Comparison of ENCODE assay signal across 21 mouse cellular contexts in the genomic region with DNA sequence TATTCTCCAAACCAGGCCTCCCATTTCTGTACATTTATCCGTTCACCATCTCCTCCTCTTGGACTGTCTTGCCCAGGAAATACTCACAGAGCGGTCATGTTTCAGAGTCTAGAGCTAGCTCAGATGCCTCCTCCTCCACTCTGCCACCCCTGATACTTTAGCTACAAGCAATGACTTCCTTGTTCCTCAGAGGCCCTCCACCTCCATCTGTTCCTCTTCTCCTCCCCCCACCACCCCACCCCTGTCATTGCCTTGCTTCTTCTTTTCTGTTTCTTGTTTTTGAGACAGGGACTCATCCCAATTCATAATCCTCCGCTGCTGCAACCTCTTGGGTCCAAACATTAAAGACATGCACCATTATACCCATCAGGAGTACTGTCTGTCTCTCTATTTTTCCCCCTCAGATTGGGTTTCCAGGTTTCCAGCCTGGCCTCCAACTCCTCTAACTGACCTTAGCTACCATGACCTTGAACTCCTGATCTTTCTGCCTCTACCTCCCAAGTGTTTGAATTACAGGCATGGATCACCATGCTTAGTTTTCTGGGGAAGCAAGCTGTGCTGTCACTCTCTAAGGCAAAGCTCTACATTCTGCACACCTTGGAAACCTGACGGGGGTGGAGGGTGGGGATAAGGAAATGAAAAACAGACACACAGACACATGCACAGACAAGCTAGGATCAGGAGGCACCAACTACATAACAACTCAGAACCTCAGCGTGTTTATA. TPM values are rescaled to one million over a fixed set of nuclear protein-coding genes. Genes with fewer than 3 reads are reported as not detected.
DNase-seq lines count a peak whose midpoint lies in the region; ATAC-seq and TF ChIP-seq lines count a peak whose summit lies in the region.
"Had no signal": no experiment of that assay in that cellular context is flagged by ENCODE, and none has a peak within 500 bp of the region (broad histone marks: within the 10 kb centered on the region; RNA-seq: fewer than 3 reads in every experiment).

No protein-coding gene starts in this region.

- peaks cover 4% of the 10 kb centered on the region for H3K4me1 ChIP-seq in liver, embryonic 16.5 days (ENCODE audit: control insufficient read depth, low read depth, low read length)
- H3K4me1 ChIP-seq in MEL (ENCODE audit: control insufficient read depth in 1 of 2, insufficient read depth in 2 of 2, low read length in 2 of 2) = peaks cover 8 to 27% of the 10 kb centered on the region in 2 experiments
- H3K4me1 ChIP-seq: hindbrain, embryonic 15.5 days had no signal

- H3K36me3 ChIP-seq in liver, embryonic 16.5 days (ENCODE audit: control insufficient read depth, insufficient read depth) = no peaks in the 10 kb centered on the region
- peaks cover 0 to 28% of the 10 kb centered on the region in 2 experiments; a peak in 2 of 4 replicates for H3K36me3 ChIP-seq in MEL (ENCODE audit: control insufficient read depth in 1 of 2, insufficient read depth in 2 of 2, low read length in 2 of 2)
- H3K36me3 ChIP-seq: heart, embryonic 12.5 days; hindbrain, embryonic 15.5 days; limb, embryonic 13.5 days; liver, embryonic 15.5 days had no signal

- TF ChIP-seq CTCF in MEL (IDR thresholded peaks at IDR 0.05 in 2 of 3, conservative IDR thresholded peaks at IDR 0.05 in 1 of 3; ENCODE audit: control insufficient read depth in 1 of 3, insufficient read depth in 1 of 3, low read depth in 2 of 3, low read length in 3 of 3, poor library complexity in 1 of 3, severe bottlenecking in 1 of 3) = no peak

- 0 out of 2 replicates have a peak overlapping the region, but pooled peaks have one; percentile 3 for H3K4me2 ChIP-seq in liver, embryonic 16.5 days (ENCODE audit: low read depth, low read length)
- H3K4me2 ChIP-seq: heart, embryonic 12.5 days; hindbrain, embryonic 15.5 days; limb, embryonic 13.5 days; liver, embryonic 15.5 days; midbrain, embryonic 11.5 days had no signal

- no peak overlapping the region for H3K4me3 ChIP-seq in liver, embryonic 16.5 days (ENCODE audit: low read depth, low read length)
- H3K4me3 ChIP-seq in MEL (ENCODE audit: control insufficient read depth in 1 of 2, insufficient read depth in 1 of 2, low read depth in 2 of 2, low read length in 2 of 2) = no peak overlapping the region
- H3K4me3 ChIP-seq: heart, embryonic 12.5 days; hindbrain, embryonic 15.5 days; limb, embryonic 13.5 days; liver, embryonic 15.5 days had no signal

- ATAC-seq in liver, embryonic 16.5 days (ENCODE audit: low read depth) = peak; percentile 45; the same call in 1 of the 2 replicates
- peak; percentile 94 for ATAC-seq in granulocyte monocyte progenitor cell, adult 5-6 weeks (replicated peaks; ENCODE audit: poor library complexity, severe bottlenecking)
- ATAC-seq in neutrophil, adult 5-6 weeks (ENCODE audit: extremely low read depth, insufficient number of reproducible peaks, low FRiP score, poor library complexity, severe bottlenecking) = peak; percentile 84
- ATAC-seq: intestine, embryonic 16.5 days had no signal

- H3K27me3 ChIP-seq in liver, embryonic 16.5 days (ENCODE audit: control insufficient read depth, insufficient read depth, low read depth, low read length) = peaks cover 7% of the 10 kb centered on the region
- H3K27me3 ChIP-seq in MEL (ENCODE audit: control insufficient read depth in 1 of 2, insufficient read depth in 2 of 2, low read length in 2 of 2) = no peaks in the 10 kb centered on the region
- H3K27me3 ChIP-seq: heart, embryonic 12.5 days; hindbrain, embryonic 15.5 days; limb, embryonic 13.5 days had no signal

- TF ChIP-seq EP300 in MEL (IDR thresholded peaks at IDR 0.05; ENCODE audit: low read depth in 1 of 2, low read length in 2 of 2) = peak; percentile 45 to 48; a peak in 2 of 4 replicates

- H3K79me2 ChIP-seq in MEL (ENCODE audit: control insufficient read depth, insufficient read depth, low read length, poor library complexity) = no peaks in the 10 kb centered on the region

- no peak overlapping the region; the same call in 1 of the 2 replicates for H3K27ac ChIP-seq in liver, embryonic 16.5 days (ENCODE audit: low read length)
- peak overlapping the region; percentile 47 for H3K27ac ChIP-seq in MEL (ENCODE audit: control insufficient read depth, low read depth, low read length)
- H3K27ac ChIP-seq: hindbrain, embryonic 15.5 days; limb, embryonic 13.5 days; liver, embryonic 15.5 days had no signal

- DNase-seq in liver = no peak
- peak; percentile 85 for DNase-seq in MEL (ENCODE audit: low read depth, low spot score)
- no peak for DNase-seq in urinary bladder, postnatal 14 days (ENCODE audit: low spot score)
- DNase-seq in kidney, postnatal 25 days = no peak
- DNase-seq in kidney, postnatal 36 days = no peak
- DNase-seq: adrenal gland, postnatal 25 days; cerebellum, adult 2 months; cerebellum, postnatal 36 days; gastrocnemius, postnatal 14 days; heart, postnatal 14 days; right cerebral cortex, adult 18-20 months; thymus, postnatal 25 days had no signal

- TF ChIP-seq RAD21 in MEL (IDR thresholded peaks at IDR 0.05; ENCODE audit: low read depth, low read length) = no peak

- no peak overlapping the region for H3K9ac ChIP-seq in liver, embryonic 16.5 days (ENCODE audit: low read depth, low read length)
- H3K9ac ChIP-seq in MEL (ENCODE audit: control insufficient read depth, low read depth, low read length, poor library complexity, severe bottlenecking) = no peak overlapping the region; the same call in 1 of the 2 replicates
- H3K9ac ChIP-seq: heart, embryonic 12.5 days; hindbrain, embryonic 15.5 days; limb, embryonic 13.5 days; liver, embryonic 15.5 days had no signal

- WGBS in liver, embryonic 16.5 days (ENCODE audit: insufficient replicate concordance) = 39% methylated on average over 5 of the region's 5 CpGs

- no peaks in the 10 kb centered on the region for H3K9me3 ChIP-seq in liver, embryonic 16.5 days (replicated peaks; ENCODE audit: control insufficient read depth, low read length)
- no peaks in the 10 kb centered on the region for H3K9me3 ChIP-seq in MEL (replicated peaks; ENCODE audit: insufficient read depth, low read length)
- H3K9me3 ChIP-seq: heart, embryonic 12.5 days; hindbrain, embryonic 15.5 days; limb, embryonic 13.5 days; liver, embryonic 15.5 days had no signal

- TF ChIP-seq POLR2A in MEL (IDR thresholded peaks at IDR 0.05; ENCODE audit: control insufficient read depth in 1 of 2, insufficient read depth in 1 of 2, low read depth in 1 of 2, low read length in 2 of 2, poor library complexity in 1 of 2) = no peak

TF ChIP-seq in MEL, 35 proteins besides CTCF, POLR2A, EP300 and RAD21 (continues in another document):
- TF ChIP-seq ZC3H11A (IDR thresholded peaks at IDR 0.05; ENCODE audit: low read depth, low read length) (no peak), UBTF (IDR thresholded peaks at IDR 0.05; ENCODE audit: borderline replicate concordance, insufficient read depth, low read depth, low read length) (no peak), CHD2 (IDR thresholded peaks at IDR 0.05; ENCODE audit: low read length) (peak; percentile 25; the same call in 1 of the 2 replicates), ZNF384 (IDR thresholded peaks at IDR 0.05; ENCODE audit: low read depth, low read length) (no peak), RCOR1 (IDR thresholded peaks at IDR 0.05; ENCODE audit: low read depth, low read length) (no peak), SIN3A (IDR thresholded peaks at IDR 0.05; ENCODE audit: low read length) (0 out of 2 replicates have a peak, but pooled peaks have one; percentile 35), ZKSCAN1 (IDR thresholded peaks at IDR 0.05; ENCODE audit: low read depth, low read length) (no peak), BHLHE40 (IDR thresholded peaks at IDR 0.05; ENCODE audit: borderline replicate concordance, low read depth, low read length) (no peak), TBP (IDR thresholded peaks at IDR 0.05; ENCODE audit: low read depth, low read length) (no peak), ELF1 (IDR thresholded peaks at IDR 0.05; ENCODE audit: low read depth, low read length) (peak; percentile 72), USF1 (IDR thresholded peaks at IDR 0.05; ENCODE audit: low read depth, low read length) (no peak), MAFK (IDR thresholded peaks at IDR 0.05; ENCODE audit: borderline replicate concordance, low read depth, low read length) (no peak)

RNA-seq across cellular contexts. Expression of gene Ipo7, which starts 11.4 kb away (rescaled TPM):
- polyA plus RNA-seq in liver, embryonic 16.5 days (2015; fragmentation: Nextera tagmentation; extraction: Ambion mirVana) = 18.8 and 21.2 TPM in 2 replicates
- 139 and 145 TPM in 2 replicates for total RNA-seq in MEL (2012; rRNA removed)
- polyA plus RNA-seq in MEL (2012; ENCODE audit: insufficient read depth in 1 of 2, insufficient read length in 2 of 2, low read depth in 1 of 2, low replicate concordance in 2 of 2, missing spikeins in 1 of 2) = 100 to 1,000 TPM; 111 to 172 TPM
- 111 and 115 TPM in 2 replicates for total RNA-seq in granulocyte monocyte progenitor cell, adult 5-6 weeks (2014; fragmentation: Nextera tagmentation)
- 239 and 262 TPM in 2 replicates for total RNA-seq in granulocyte monocyte progenitor cell, adult 5-6 weeks (2017)
- 92.3 and 103 TPM in 2 replicates for total RNA-seq in neutrophil, adult 5-6 weeks (2017)

RNA-seq across cellular contexts. Expression of gene Tmem41b, which starts 19.9 kb away (rescaled TPM):
- 25.0 and 26.4 TPM in 2 replicates for polyA plus RNA-seq in liver, embryonic 16.5 days (2015; fragmentation: Nextera tagmentation; extraction: Ambion mirVana)
- 80.6 and 86.9 TPM in 2 replicates for total RNA-seq in MEL (2012; rRNA removed)
- polyA plus RNA-seq in MEL (2012; ENCODE audit: insufficient read depth in 1 of 2, insufficient read length in 2 of 2, low read depth in 1 of 2, low replicate concordance in 2 of 2, missing spikeins in 1 of 2) = 10 to 100 TPM in 1 of 2 experiments, not detected in 1; 45.9 TPM
- 18.8 and 30.2 TPM in 2 replicates for total RNA-seq in granulocyte monocyte progenitor cell, adult 5-6 weeks (2014; fragmentation: Nextera tagmentation)
- total RNA-seq in granulocyte monocyte progenitor cell, adult 5-6 weeks (2017) = 21.6 and 40.5 TPM in 2 replicates
- 60.0 and 64.2 TPM in 2 replicates for total RNA-seq in neutrophil, adult 5-6 weeks (2017)

RNA-seq across cellular contexts. Expression of gene Dennd5a, which starts 46.4 kb away (rescaled TPM):
- 5.9 and 7.0 TPM in 2 replicates for polyA plus RNA-seq in liver, embryonic 16.5 days (2015; fragmentation: Nextera tagmentation; extraction: Ambion mirVana)
- 33.1 and 40.5 TPM in 2 replicates for total RNA-seq in MEL (2012; rRNA removed)
- polyA plus RNA-seq in MEL (2012; ENCODE audit: insufficient read depth in 1 of 2, insufficient read length in 2 of 2, low read depth in 1 of 2, low replicate concordance in 2 of 2, missing spikeins in 1 of 2) = 10 to 100 TPM; 64.4 to 78.8 TPM
- 79.8 and 85.7 TPM in 2 replicates for total RNA-seq in granulocyte monocyte progenitor cell, adult 5-6 weeks (2014; fragmentation: Nextera tagmentation)
- 52.4 and 56.1 TPM in 2 replicates for total RNA-seq in granulocyte monocyte progenitor cell, adult 5-6 weeks (2017)
- 181 and 184 TPM in 2 replicates for total RNA-seq in neutrophil, adult 5-6 weeks (2017)

RNA-seq across cellular contexts. Expression of gene Zfp143, which starts 54.4 kb away (rescaled TPM):
- polyA plus RNA-seq in liver, embryonic 16.5 days (2015; fragmentation: Nextera tagmentation; extraction: Ambion mirVana) = 9.4 and 10.3 TPM in 2 replicates
- total RNA-seq in MEL (2012; rRNA removed) = 13.9 and 16.0 TPM in 2 replicates
- polyA plus RNA-seq in MEL (2012; ENCODE audit: insufficient read depth in 1 of 2, insufficient read length in 2 of 2, low read depth in 1 of 2, low replicate concordance in 2 of 2, missing spikeins in 1 of 2) = 10 to 100 TPM in 1 of 2 experiments, not detected in 1; 15.7 TPM
- total RNA-seq in granulocyte monocyte progenitor cell, adult 5-6 weeks (2014; fragmentation: Nextera tagmentation) = 13.4 and 21.6 TPM in 2 replicates
- total RNA-seq in granulocyte monocyte progenitor cell, adult 5-6 weeks (2017) = 27.1 and 37.4 TPM in 2 replicates
- total RNA-seq in neutrophil, adult 5-6 weeks (2017) = 54.1 and 66.2 TPM in 2 replicates
